Mouse (Mus musculus): Measurements from ENCODE around the gene Pced1b.

DNA sequence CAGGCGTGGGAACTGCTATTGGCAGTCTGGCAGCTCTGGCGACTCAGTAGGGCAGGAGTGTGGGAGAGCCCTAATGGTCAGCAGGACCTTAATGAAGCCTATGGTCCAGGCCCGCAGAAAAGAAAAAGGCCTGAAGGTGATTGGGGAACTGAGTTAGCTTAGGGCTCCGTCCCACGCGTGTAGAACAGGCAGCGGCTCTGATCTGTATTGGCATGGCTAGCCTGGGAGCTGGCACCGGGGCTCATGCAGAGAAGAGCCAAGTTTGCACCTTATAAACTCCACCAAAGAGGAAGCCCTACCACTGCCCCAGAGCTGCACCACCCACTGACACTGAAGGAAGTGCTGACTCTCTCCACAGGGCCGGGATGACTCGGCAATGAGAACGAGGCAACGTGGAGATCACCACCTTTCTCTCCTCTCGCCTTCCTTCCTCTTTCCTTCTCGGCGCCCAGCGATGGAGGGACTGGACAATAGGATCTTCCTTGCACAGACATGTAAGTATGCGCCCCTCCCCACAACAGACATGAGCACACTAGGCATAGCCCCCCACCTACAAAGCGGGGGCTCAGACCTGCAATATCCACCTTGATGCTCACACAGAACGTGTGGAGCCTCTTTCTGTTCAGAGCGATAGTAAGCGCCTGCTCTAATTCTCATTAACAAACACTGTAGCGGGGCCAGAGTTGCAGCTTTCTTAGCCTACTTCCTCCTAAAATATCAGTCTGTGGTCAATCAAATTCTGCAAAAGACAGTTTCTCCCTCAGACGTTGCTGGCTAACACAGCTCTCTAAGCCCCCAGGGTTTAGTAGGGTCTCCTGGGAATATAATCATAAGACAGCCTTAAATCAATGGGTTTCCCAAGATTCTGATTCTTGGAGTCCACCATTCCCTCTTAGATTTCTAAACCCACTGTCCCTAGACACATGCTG, 114.2 kb downstream of the Pced1b start:
- no peak for TF ChIP-seq CTCF (IDR thresholded peaks at IDR 0.05; ENCODE audit: low read depth, low read length)
- TF ChIP-seq GATA1 (IDR thresholded peaks at IDR 0.05; ENCODE audit: borderline replicate concordance, low read length) = no peak

Measured in G1E (cell line).